Mouse (Mus musculus) liver, adult 2 months (tissue): ENCODE results near the gene Inf2. TPM values are rescaled to one million over a fixed set of nuclear protein-coding genes. Genes with fewer than 3 reads are reported as not detected.

Experiments used
- DNase-seq: peaks from one replicate; pipeline ENCODE4 v3.0.0-alpha.2; 2011; ENCODE audit warnings: low read depth, low spot score; ENCODE audit errors: extremely low read depth
- H3K27ac ChIP-seq: fragments of 200-500 bp; replicated peaks from 2 replicates; pipeline ENCODE4 v1.5.1; 2012; ENCODE audit warnings: low read depth, mild to moderate bottlenecking, control low read depth, inconsistent platforms, low read length; ENCODE audit not compliant: insufficient read depth
- H3K27me3 ChIP-seq: fragments of 200-500 bp; 2 replicates; pipeline ENCODE4 v1.6.1; 2012; ENCODE audit warnings: mild to moderate bottlenecking, moderate library complexity, low read length, inconsistent platforms; ENCODE audit not compliant: control insufficient read depth, insufficient read depth
- H3K36me3 ChIP-seq: fragments of 200-500 bp; 2 replicates; pipeline ENCODE4 v1.6.1; 2012; ENCODE audit warnings: low read length, inconsistent platforms; ENCODE audit not compliant: control insufficient read depth, insufficient read depth
- H3K4me1 ChIP-seq: fragments of 200-500 bp; 2 replicates; pipeline ENCODE4 v1.6.1; 2011; ENCODE audit warnings: low read length; ENCODE audit not compliant: control insufficient read depth, insufficient read depth
- H3K4me3 ChIP-seq: fragments of 200-500 bp; 2 replicates; pipeline ENCODE4 v1.5.1; 2011; ENCODE audit warnings: low read depth, mild to moderate bottlenecking, control low read depth, low read length, moderate library complexity; ENCODE audit not compliant: insufficient read depth
- H3K79me2 ChIP-seq: fragments of 200-500 bp; 2 replicates; pipeline ENCODE4 v1.6.1; 2012; ENCODE audit warnings: inconsistent platforms, mild to moderate bottlenecking, low read length, moderate library complexity; ENCODE audit not compliant: control insufficient read depth, insufficient read depth
- H3K9ac ChIP-seq: fragments of 200-500 bp; 2 replicates; pipeline ENCODE4 v1.6.1; 2012; ENCODE audit warnings: low read depth, mild to moderate bottlenecking, control low read depth, inconsistent platforms, low read length
- CTCF ChIP-seq: fragments of 200-500 bp; IDR thresholded peaks from 2 replicates; pipeline ENCODE4 v1.5.1; 2011; ENCODE audit warnings: low read depth, low read length, control low read depth
- POLR2A ChIP-seq: fragments of 200-500 bp; IDR thresholded peaks from 2 replicates; pipeline ENCODE4 v1.6.1; 2011; ENCODE audit warnings: low read length, control low read depth; ENCODE audit not compliant: insufficient read depth; ENCODE audit errors: extremely low read depth
- WGBS: fragments of 180-500 bp; shearing (Covaris S2); methylation state at CpG from one replicate; pipeline ENCODE4 v1.1.7; 2018; 5-methylcytosine and 5-hydroxymethylcytosine counted together
- polyA plus RNA-seq: library from polyadenylated mRNA; depleted of rRNA; stranded (reverse); fragments of >200 nt; gene quantifications from 2 replicates; pipeline ENCODE4 v1.2.3, GENCODE M21; 2012
- total RNA-seq: library from RNA; depleted of rRNA; stranded (reverse); fragments of >200 nt; gene quantifications from 2 replicates; pipeline ENCODE4 v1.2.3, GENCODE M21; 2014

Gene Inf2
- total and polyA plus RNA-seq, 2 experiments, result 15.5 to 24.6 TPM

GRCm38 (mm10) chr12:112593951-112594915 lies 5.6 kb downstream of the Inf2 start:
- no peak for TF ChIP-seq POLR2A
- no peak for TF ChIP-seq CTCF
- Histone ChIP-seq H3K79me2 (peaks cover 40% of the 10 kb centered on the region; the same call in 1 of the 2 replicates), H3K4me1 (peaks cover 24% of the 10 kb centered on the region), H3K27ac (0 out of 2 replicates have a peak overlapping the region, but pooled peaks have one; percentile 4), H3K27me3 (no peaks in the 10 kb centered on the region), H3K9ac (no peak overlapping the region), H3K4me3 (no peak overlapping the region), H3K36me3 (no peaks in the 10 kb centered on the region)
- WGBS, result 68% methylated on average over 16 of the region's 16 CpGs
- no peak for DNase-seq

DNA sequence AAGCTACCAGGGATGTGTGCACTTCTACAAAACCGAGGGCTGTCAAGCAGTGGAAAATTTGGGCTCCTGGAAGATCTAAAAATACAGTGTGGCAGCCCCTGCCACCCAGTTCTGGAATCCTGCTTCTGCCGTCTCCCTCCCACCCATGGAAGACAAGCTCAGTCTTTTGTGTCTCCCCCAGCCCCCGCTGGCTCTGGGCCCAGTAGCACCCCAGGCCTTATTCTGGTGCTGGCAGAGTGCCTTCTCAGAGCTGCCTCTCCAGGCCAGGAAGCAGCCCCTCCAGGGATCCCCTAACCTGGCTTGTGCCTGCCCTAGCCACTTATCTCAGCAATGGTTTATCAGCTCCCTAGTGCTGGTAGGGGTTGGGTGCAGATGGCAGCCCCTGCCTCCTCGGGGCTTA lies 6.4 kb downstream of the Inf2 start:
- Histone ChIP-seq H3K27me3 (no peaks in the 10 kb centered on the region), H3K4me3 (no peak overlapping the region), H3K36me3 (no peaks in the 10 kb centered on the region), H3K9ac (no peak overlapping the region), H3K79me2 (peaks cover 33% of the 10 kb centered on the region; the same call in 1 of the 2 replicates), H3K4me1 (peaks cover 20% of the 10 kb centered on the region), H3K27ac (no peak overlapping the region)
- 64% methylated on average over 4 of the region's 4 CpGs for WGBS
- DNase-seq, result no peak
- TF ChIP-seq POLR2A, result no peak
- TF ChIP-seq CTCF, result no peak

GRCm38 (mm10) chr12:112595626-112596025 lies 7.0 kb downstream of the Inf2 start:
- no peak overlapping the region for H3K27ac ChIP-seq

GRCm38 (mm10) chr12:112596454-112596853 lies 7.9 kb downstream of the Inf2 start:
- 11% methylated on average over 9 of the region's 9 CpGs for WGBS
- Histone ChIP-seq H3K9ac (0 out of 2 replicates have a peak overlapping the region, but pooled peaks have one; percentile 13), H3K27me3 (no peaks in the 10 kb centered on the region), H3K27ac (peak overlapping the region; percentile 75), H3K79me2 (peaks cover 21% of the 10 kb centered on the region; the same call in 1 of the 2 replicates), H3K36me3 (no peaks in the 10 kb centered on the region), H3K4me1 (peaks cover 19% of the 10 kb centered on the region), H3K4me3 (no peak overlapping the region)
- TF ChIP-seq CTCF, result no peak
- no peak for TF ChIP-seq POLR2A
- DNase-seq, result peak; percentile 66

More at GRCm38 (mm10) chr12:112595626-112596025, 7.0 kb downstream of the Inf2 start:
- 88% methylated on average over 4 of the region's 4 CpGs for WGBS
- no peaks in the 10 kb centered on the region for H3K36me3 ChIP-seq
- peaks cover 19% of the 10 kb centered on the region for H3K4me1 ChIP-seq
- H3K4me3 ChIP-seq, result no peak overlapping the region
- H3K27me3 ChIP-seq, result no peaks in the 10 kb centered on the region
- peaks cover 27% of the 10 kb centered on the region; the same call in 1 of the 2 replicates for H3K79me2 ChIP-seq
- no peak overlapping the region for H3K9ac ChIP-seq
- no peak for DNase-seq
- no peak for TF ChIP-seq CTCF
- TF ChIP-seq POLR2A, result no peak

DNA sequence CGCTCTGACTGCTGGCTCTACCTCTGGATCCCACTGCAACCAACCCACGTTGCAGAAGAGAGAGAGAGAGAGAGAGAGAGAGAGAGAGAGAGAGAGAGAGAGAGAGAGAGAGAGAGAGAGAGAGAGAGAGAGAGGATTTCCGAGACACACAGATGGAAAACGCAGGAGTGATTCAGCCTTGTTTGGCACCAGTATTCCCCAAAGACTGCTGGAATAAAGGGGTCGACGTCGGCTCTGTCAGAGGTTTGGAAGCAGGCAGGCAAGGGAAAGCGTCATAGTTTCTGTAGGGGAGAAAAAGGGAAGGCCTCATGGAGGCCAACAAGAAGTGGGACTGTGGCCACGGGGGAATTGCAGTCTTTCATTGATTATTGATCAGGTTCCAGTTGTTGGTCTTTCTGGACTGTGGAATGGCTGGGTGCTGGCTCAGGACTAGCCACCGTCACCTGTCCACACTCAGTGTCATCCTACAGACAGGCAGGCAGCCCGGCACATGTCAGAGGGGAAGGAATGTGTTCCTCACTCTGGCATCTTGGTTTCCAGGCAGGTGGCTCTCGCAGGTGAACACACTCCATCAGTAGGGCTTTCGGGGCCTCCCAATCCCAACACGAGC lies 8.4 kb downstream of the Inf2 start:
- Histone ChIP-seq H3K27ac (peak overlapping the region; percentile 89), H3K36me3 (no peaks in the 10 kb centered on the region), H3K4me1 (peaks cover 19% of the 10 kb centered on the region), H3K79me2 (peaks cover 16% of the 10 kb centered on the region; the same call in 1 of the 2 replicates), H3K9ac (peak overlapping the region; percentile 24), H3K4me3 (no peak overlapping the region; the same call in 1 of the 2 replicates), H3K27me3 (no peaks in the 10 kb centered on the region)
- TF ChIP-seq CTCF, result no peak
- TF ChIP-seq POLR2A, result no peak
- WGBS, result 25% methylated on average over 14 of the region's 14 CpGs
- peak; percentile 93 for DNase-seq

- Histone ChIP-seq H3K4me1 (peaks cover 19% of the 10 kb centered on the region), H3K27me3 (no peaks in the 10 kb centered on the region), H3K79me2 (peaks cover 9% of the 10 kb centered on the region; the same call in 1 of the 2 replicates), H3K4me3 (no peak overlapping the region; the same call in 1 of the 2 replicates), H3K27ac (peak overlapping the region; percentile 89), H3K9ac (peak overlapping the region; percentile 38), H3K36me3 (no peaks in the 10 kb centered on the region)
- 33% methylated on average over 8 of the region's 8 CpGs for WGBS
- TF ChIP-seq CTCF (no peak), POLR2A (no peak)
- DNase-seq, result peak; percentile 86
Observed at GRCm38 (mm10) chr12:112597618-112598017, 9.0 kb downstream of the Inf2 start.
